19 mouse cellular contexts compared by ENCODE assay signal in genomic region chr9:15337776-15338175, GRCm38 (mm10).
"Had no signal": no experiment of that assay in that cellular context is flagged by ENCODE, and none has a peak within 500 bp of the region (broad histone marks: within the 10 kb centered on the region; RNA-seq: fewer than 3 reads in every experiment).

No protein-coding gene starts in this region.

- H3K27me3 ChIP-seq: limb, embryonic 12.5 days; limb, embryonic 15.5 days; midbrain, embryonic 12.5 days; midbrain, embryonic 15.5 days; neural tube, embryonic 12.5 days; neural tube, embryonic 15.5 days had no signal

- H3K9me3 ChIP-seq: limb, embryonic 12.5 days; limb, embryonic 15.5 days; midbrain, embryonic 12.5 days; midbrain, embryonic 15.5 days; neural tube, embryonic 12.5 days; neural tube, embryonic 15.5 days had no signal

- DNase-seq: left cerebral cortex, postnatal 4 days; liver, postnatal 0 days; lung, embryonic 14.5 days; retina, postnatal 1 day; right cerebral cortex, postnatal 25 days; spleen, adult 18-20 months; thymus, adult 18-20 months; thymus, postnatal 36 days had no signal

- H3K4me1 ChIP-seq: limb, embryonic 12.5 days; limb, embryonic 15.5 days; midbrain, embryonic 12.5 days; midbrain, embryonic 15.5 days; neural tube, embryonic 12.5 days; neural tube, embryonic 15.5 days had no signal

- H3K4me3 ChIP-seq: limb, embryonic 12.5 days; limb, embryonic 15.5 days; midbrain, embryonic 12.5 days; midbrain, embryonic 15.5 days; neural tube, embryonic 12.5 days; neural tube, embryonic 15.5 days had no signal

- H3K27ac ChIP-seq: limb, embryonic 12.5 days; limb, embryonic 15.5 days; liver, embryonic 14.5 days; macrophage; midbrain, embryonic 12.5 days; midbrain, embryonic 15.5 days; neural tube, embryonic 12.5 days; neural tube, embryonic 15.5 days had no signal

- H3K9ac ChIP-seq: limb, embryonic 12.5 days; limb, embryonic 15.5 days; liver, embryonic 14.5 days; liver, postnatal 0 days; lung, embryonic 14.5 days; midbrain, embryonic 12.5 days; midbrain, embryonic 15.5 days; neural tube, embryonic 12.5 days; neural tube, embryonic 15.5 days had no signal

- ATAC-seq: intestine, postnatal 0 days; liver, postnatal 0 days; lung, postnatal 0 days; midbrain, embryonic 15.5 days had no signal

- H3K4me2 ChIP-seq: limb, embryonic 12.5 days; limb, embryonic 15.5 days; liver, embryonic 11.5 days; lung, embryonic 14.5 days; midbrain, embryonic 12.5 days; midbrain, embryonic 15.5 days; neural tube, embryonic 12.5 days; neural tube, embryonic 15.5 days had no signal
